Mouse (Mus musculus) retina, postnatal 1 day (tissue): ENCODE data around the gene P3h3.
"Not testable (repeated sequence)": the region's sequence is repeated elsewhere in the genome, so short reads cannot be mapped to it uniquely, and the experiment has no call there.

ENCODE experiments used
- DNase-seq: peaks from one replicate; pipeline ENCODE4 v3.0.0-alpha.2; 2012

The P3h3 gene

GRCm38 (mm10) chr6:124865766-124866362, 8.3 kb upstream of the P3h3 start:
- DNase-seq: no peak

DNA sequence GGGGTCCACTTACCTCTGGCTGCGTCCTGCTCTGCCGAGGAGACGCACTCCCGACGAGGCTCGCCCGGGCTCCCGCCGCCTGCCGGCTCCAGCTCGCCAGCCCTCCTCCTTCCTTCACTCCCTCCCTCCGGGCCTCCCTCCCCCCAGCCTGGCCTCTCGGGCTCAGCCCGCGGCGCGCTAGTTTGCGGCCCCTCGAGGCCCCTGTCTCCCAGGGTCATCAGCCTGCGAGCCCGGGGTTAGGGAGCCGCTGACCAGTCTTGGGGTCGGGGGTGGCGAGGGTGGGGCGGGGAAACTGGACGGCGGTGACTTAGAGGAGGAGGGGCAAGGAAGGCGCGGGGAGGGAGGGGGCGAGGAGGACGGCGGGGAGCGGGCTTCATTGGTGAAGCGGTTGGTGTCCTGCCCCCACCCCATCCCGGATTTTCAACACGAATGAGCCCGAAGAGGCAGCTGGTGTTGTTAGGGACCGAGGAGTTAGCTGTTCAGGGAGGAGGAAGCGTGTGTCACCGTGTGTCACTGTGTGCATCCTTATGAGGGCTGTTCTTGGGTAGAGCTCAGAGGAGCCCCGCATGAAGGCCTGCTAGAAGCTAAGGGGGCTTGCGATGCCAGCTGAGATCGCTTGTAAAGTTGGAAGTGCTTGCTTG, 6.2 kb upstream of the P3h3 start, which contains the start of gene Gpr162:
TSS of gene Gpr162 (minus strand) at position 326 of the 641 bp plus-strand sequence.
- DNase-seq: peak; percentile 90

- DNase-seq: no peak
These were observed 5.6 kb upstream of the P3h3 start for GRCm38 (mm10) chr6:124863125-124863657.

GRCm38 (mm10) chr6:124862406-124863124, 5.0 kb upstream of the P3h3 start:
- DNase-seq: no peak

- no peak for DNase-seq
These were observed 4.2 kb upstream of the P3h3 start for GRCm38 (mm10) chr6:124861802-124862201.

- no peak for DNase-seq
These were observed 3.7 kb upstream of the P3h3 start for GRCm38 (mm10) chr6:124861266-124861665.

DNA sequence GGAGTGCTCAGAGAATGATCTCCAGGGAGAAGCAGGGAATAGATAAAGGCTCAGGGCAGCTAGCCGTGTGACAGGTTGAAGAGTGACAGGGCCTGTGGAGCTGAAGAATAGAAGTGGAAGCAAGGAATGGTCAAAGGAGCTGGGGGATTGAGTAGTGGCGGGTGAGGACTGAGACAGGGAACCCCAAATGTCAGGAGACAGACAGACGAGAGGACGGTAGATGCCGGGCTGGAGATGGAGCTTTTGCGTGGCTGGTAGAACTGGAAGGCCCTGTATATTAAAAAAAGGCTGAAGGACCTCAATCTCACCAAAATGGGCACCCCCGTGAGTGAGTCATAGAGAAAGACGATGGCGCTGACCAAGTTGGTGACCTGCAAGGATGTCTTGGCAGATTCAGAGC, 3.0 kb upstream of the P3h3 start:
- no peak for DNase-seq

DNA sequence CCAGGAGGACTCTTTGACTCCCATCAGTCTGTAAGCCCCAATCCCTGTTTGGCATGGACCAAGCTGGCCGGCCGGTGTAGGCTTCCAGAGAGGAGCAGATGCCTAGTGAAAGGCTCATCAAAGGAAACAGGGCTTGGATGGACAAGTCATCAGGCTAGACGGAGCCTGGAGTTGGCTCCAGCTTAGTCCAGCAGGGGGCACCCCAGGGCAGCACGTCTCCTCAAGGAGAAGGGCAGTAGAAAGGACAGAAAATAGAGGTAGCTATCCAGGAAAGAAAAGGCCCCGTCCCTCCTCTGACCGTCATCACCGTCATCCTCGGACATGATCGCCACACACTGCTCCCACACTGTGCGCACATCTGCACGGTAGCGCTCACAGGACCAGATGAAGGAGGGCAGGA, 2.2 kb upstream of the P3h3 start:
- peak; percentile 89 for DNase-seq

DNA sequence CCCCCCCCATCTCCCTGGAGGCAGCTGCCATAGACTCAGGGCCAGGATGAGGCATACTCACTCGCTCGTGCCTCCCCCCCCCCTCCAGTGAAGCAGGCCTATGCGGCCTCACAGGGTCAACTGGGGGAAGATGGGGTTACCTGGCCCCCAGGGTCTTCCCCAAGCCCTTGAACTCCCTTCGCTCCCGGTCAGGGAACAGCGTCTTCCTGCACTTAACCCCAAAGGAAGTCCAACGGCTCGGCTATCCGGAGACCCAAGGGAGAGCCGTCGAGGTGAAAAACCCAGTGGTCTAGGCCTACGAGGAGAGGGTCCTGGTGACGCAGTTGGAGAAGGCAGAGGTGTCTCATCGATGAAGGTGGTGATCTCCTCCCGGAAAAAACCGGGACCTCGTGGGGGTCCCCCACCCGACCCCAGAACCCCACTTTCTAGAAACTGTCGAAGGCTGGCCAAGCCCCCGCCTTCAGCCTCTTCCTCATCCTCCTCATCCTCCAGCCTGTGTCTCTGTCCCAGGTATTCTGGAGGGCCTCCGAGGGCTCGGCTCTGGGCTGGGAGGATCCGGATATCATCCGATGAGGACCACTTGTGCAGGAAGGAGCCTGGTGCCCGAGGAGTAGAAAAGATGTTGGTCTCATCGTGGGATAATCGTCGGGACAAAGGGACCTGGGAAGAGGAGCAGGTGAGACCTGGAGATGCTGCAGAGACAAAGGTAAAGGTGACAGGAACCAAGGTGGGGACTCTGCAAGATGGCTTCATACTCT, 1.2 kb upstream of the P3h3 start:
- DNase-seq: no peak

DNA sequence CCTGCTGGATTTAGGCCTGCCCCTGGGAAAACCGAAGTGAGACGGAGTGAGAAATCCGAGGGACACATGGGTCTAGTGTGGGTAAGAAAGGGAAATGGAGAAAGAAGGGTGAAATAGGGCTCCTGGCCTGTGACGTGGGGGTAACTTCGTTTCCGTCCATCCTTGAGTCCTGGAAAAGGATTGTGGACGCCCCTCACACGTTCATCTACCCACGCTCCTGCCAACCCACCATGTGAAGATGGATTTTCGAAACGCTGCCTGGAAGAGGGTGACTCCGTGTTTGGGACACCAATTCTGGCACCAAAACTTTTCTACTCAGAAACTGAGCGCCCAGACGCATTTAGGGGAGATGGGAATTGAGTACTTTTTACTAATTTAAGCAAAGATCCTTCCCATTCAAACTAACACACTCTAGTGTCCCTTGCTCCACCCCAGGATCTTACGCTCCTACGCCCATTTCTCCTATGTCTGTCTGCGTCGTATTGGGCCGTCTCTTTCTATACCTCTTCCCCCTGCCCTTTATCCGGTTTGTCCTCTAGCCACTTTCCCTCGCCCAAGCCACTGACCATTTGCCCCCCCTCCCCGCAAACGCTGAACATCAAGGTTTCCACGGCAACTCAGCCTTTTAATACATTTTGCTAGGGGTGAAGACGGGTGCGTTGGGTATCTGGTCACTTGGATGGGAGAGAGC, 433 bp upstream of the P3h3 start:
- no peak for DNase-seq

DNA sequence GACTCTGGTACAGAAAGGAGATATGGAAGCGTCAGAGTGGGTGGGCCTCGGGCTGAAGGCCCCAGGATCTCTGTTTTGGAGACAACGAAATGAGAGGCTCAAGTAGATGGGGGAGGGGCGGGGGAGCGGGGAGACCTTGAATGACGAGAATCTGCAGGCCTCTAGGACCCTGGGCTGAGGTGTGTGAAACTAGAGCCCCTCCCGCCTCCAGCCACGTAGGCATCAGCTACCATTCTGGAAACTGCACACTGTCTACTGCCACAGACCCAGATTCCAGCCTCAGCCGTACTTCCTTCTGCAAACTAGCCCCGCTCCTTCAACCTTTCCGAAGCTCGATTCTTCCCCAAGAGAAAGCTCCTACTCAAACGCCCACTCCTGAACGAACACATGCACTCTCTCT, 1.2 kb downstream of the P3h3 start:
- peak; percentile 67 for DNase-seq

- no peak for DNase-seq
These were observed 2.9 kb downstream of the P3h3 start for GRCm38 (mm10) chr6:124854647-124855046.

DNA sequence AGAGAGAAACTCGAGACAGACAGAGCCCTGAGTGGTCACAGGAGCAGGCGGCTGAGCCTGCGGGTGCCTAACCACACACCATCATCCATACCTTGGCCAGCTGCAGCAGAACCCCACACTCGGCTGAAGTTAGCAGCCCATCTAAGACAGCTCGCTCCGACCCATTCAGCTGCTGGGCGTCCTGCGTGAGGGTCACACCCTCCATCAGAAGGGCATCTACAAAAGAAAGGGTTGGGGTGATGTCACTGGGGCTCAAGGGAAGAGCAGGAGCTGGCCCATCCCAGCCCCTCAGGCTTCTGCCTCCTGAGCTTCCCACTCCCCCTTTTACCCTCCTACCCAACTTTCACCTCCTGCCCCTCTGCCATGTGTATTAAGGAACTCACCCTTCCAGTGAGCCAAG, 7.0 kb downstream of the P3h3 start:
- no peak for DNase-seq

DNA sequence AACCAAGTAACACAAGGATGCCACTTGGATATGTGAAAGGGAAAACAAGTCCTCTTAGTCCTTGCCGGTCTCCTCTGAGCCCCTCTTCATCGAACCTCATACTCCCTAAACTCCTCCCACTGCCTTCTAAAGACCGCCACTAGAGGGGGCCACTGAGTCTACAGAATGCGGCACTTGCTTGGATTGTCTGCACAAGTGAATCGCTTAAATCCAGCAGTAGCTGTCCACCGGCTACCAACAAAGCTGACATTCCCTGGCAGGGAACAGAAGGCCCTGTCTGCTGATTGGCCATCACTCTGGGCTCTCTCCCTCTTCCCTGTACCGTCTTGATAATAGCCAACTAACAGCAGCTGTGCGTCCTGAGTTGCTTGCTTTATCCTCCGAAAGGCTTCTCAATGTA, 10.2 kb downstream of the P3h3 start:
- peak; percentile 97 for DNase-seq

DNA sequence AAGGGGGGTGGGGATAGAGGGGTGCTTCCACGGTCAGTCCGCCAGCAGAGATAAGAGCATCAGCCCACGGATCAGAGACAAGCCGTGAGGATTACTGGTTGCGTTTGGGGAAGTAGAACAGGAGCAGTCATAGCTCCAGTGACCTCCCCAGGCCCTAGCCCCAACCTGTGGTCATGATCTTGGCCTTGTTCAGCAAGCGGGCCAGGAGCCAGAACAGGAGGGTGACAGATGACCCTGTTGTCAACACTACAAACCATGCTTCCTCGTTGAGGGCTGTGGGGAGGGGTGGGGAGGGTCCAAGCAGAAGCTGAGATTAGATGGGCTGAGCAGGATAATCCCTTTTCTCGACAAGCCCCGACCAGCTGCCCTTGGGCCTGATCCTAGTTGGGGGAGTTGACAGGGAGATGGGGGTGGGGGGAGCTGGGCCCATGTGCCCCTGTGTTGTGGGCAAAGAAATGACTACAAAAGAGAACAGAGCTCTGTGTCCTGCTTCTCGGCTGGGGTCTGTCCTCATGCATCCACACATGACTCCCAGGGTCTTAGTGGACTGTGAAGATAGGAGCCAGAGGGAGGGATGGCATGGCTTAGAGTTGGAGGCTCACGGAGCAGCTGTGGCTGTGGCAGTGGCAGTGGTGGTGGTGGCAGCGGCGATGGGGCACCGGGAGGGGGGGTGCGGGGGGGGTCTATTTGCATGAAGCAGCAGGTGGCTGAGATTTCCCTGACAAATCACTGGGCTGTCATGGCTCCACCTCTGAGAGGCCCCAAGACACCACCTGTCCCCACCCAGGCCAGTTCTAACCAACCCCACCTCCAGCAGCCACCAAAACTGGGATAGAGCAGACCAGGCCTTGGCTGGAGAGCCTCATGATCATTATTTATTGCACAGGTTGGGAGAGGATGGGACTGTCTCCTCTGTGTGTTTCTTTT, 17.0 kb downstream of the P3h3 start, which contains the start of gene Gnb3:
TSS of gene Gnb3 (minus strand) at position 35 of the 927 bp plus-strand sequence.
- DNase-seq: peak; percentile 95

- no peak for DNase-seq
These were observed 17.7 kb downstream of the P3h3 start for GRCm38 (mm10) chr6:124839805-124840204.

DNA sequence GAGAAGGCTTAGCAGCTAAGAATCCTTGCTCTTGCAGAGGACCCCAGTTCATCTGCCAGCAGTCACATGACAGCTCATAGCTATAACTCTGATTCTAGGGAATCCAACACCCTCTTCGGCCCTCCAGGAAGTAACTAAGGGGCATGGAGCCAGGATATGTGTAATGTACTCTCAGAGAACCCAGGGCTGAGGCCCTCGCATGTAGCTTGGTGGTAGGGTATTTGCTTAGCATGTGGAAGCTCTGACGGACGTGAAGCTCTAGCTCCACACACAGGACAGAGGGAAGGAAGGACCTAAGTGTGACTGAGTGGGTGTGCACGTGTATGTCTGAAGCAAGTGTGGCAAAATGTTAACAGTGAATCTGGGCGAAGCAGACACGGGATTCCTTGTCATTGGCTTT, 21.1 kb downstream of the P3h3 start:
- DNase-seq: no peak

GRCm38 (mm10) chr6:124835531-124835930, 22.0 kb downstream of the P3h3 start:
- DNase-seq: no peak

DNA sequence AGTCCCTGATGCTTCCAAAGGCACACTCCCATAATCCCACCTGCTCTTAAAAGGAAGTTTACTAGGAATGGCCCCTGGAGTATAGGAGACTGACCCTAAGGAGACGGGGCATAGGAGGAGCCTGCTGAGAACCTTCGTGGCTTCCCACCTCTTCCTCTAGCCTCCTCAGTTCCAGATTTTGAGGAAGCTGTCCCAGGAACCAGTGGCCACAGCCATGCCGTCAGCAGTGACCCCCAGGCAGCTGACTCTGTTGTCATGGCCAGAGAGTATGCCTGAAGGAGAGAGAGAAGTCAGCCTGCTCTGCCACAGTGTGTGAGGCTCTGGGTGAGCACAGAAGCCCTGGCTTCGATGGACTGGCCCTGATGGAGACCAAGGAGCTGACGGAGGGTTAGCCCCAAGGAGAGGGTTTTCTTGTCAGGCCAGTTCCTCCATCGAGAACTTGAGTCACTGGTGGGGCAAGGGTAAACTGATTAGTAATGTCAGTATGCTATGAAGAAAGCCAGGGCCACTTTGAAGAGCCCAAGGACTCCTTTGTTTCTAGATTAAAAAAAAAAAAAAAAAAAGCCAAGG, 23.0 kb downstream of the P3h3 start:
- DNase-seq: no peak

- DNase-seq: no peak
These were observed 25.9 kb downstream of the P3h3 start for GRCm38 (mm10) chr6:124831649-124832048.

DNA sequence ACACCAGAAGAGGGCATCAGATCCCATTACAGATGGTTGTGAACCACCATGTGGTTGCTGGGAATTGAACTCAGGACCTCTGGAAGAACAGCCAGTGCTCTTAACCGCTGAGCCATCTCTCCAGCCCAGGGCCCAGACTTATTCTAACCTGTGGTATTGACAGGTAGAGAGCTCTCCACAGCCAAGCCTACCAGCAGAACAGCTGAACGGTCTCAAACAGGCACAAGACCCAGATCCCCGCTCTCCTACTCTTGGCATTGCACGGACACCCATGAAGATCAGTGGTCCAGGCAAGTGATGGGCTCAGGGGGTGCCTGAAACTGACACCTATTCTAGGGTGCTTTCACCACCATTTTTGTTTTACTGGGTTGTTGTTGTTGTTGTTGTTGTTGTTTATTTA, 26.4 kb downstream of the P3h3 start:
- DNase-seq: not testable (repeated sequence)
